Mouse (Mus musculus) gastrocnemius, postnatal 10 days (tissue): ENCODE results near the gene Rad9a. TPM values are rescaled to one million over a fixed set of nuclear protein-coding genes. Genes with fewer than 3 reads are reported as not detected.
A peak's percentile ranks its signal among the peaks of the same experiment; 100 is the strongest.

Source experiments
- DNase-seq: peaks from one replicate; pipeline ENCODE4 v3.0.0; 2021; ENCODE audit warnings: mixed read lengths
- total RNA-seq, 2 experiments: library from RNA; stranded (reverse); gene quantifications; 2 replicates each; pipeline ENCODE4 v1.2.3; 2021

The Rad9a gene
- total RNA-seq, 2 experiments from 2014 or later: 4.1 to 6.0 TPM

DNA sequence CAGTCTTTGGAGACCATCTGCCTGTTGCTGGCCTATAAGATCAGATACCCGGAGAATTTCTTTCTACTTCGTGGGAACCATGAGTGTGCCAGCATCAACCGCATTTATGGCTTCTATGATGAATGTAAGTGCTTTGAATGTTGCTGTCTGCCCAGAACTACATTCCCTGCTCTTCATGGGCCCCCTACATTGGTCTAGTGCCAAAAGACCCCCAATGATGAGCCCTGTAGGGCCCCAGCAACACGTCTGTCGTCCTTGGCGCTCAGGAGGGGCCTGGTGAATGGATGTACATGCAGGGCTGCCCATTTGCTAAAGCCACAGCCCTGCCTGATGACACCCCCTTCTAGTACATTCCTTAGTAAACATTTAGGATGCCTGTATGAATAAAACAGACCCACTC is 8.3 kb downstream of the Rad9a start:
- DNase-seq: no peak

- DNase-seq: no peak
These were observed 9.0 kb downstream of the Rad9a start for GRCm38 (mm10) chr19:4192251-4192985.

- peak; percentile 99 for DNase-seq
These were observed 9.8 kb downstream of the Rad9a start, which contains the start of gene Ppp1ca for GRCm38 (mm10) chr19:4191528-4192250. Gene Ppp1ca, plus strand, starts transcription at chr19:4192065.

GRCm38 (mm10) chr19:4190831-4191334 is 10.6 kb downstream of the Rad9a start, which contains the start of gene Tbc1d10c:
Gene Tbc1d10c, minus strand, starts transcription at chr19:4191284.
- no peak for DNase-seq

DNA sequence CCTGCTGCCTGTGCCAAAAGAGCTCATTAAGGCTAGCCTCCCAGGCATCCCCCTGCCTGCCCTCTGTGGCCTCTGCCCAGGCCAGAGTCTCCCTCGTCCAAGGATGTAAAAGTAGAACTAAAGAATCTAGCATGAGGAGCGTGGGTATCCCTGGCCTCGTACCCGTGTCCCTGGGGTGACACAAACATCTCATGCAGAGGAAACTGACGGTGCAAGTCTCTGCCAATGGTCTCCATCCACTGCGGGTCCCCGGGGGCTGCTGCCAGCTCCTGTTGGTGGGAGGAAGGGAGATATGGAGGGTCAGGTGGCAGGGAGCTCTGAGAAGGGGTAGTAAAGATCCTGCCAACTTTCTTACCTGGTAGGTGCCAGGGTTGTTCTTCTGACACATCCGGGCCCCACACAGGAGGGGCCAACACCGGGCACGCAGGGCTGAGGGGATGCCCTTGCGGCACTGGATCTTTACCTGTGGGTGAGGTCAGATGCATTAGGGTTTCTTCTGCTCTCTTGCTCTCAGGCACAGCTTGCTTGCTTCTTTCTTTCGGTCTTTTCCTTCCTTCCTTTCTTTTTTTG is 12.3 kb downstream of the Rad9a start:
- no peak for DNase-seq

DNA sequence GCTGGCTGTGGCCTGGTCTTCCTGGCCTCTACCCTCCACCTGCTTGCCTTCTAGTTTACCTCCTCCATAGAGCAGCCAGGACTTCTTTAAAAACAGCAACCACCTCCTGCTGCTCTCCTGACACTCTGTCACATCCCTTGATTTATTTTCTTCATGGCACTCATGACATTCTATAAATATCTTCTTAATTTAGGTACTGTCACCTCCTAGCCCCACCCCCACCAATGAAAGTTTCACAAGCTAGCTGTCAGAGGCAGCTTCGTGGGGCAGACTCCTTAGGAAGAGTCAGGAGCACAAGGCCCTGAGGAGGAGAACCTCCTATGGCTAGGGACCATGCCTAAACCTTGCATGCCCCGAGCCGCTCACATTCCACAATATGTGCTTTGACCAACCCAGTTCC is 14.2 kb downstream of the Rad9a start:
- no peak for DNase-seq

- DNase-seq: no peak
These were observed 16.2 kb downstream of the Rad9a start for GRCm38 (mm10) chr19:4184976-4185975.

- no peak for DNase-seq
These were observed 17.8 kb downstream of the Rad9a start for GRCm38 (mm10) chr19:4183689-4184088.

GRCm38 (mm10) chr19:4181892-4182291 is 19.6 kb downstream of the Rad9a start:
- no peak for DNase-seq

GRCm38 (mm10) chr19:4180411-4180810 is 21.1 kb downstream of the Rad9a start:
- no peak for DNase-seq

GRCm38 (mm10) chr19:4175368-4175947 is 26.0 kb downstream of the Rad9a start, which contains the start of gene Carns1:
Gene Carns1, minus strand, starts transcription at chr19:4175479.
- DNase-seq: peak; percentile 50

DNA sequence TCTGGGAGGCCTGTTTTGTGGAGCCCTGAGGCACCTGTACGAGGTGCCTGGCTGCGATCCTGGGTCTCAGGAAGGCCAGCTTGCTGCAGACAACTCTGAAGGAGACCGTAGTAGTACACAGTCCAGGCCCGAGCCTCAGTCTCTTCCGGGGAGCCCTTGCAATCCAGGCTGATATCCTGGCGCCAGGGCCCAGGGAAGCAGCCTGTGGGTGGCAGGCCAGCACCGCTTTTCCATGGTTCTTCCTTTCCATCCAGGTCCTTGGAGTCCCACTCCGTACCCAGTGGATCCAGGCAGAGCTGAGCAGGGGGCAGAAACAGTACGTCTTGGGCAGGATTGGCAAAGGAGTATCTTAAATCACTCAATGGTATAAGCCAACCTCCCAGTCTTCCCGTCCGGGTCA is 28.5 kb downstream of the Rad9a start:
- no peak for DNase-seq

GRCm38 (mm10) chr19:4171393-4172290 is 29.8 kb downstream of the Rad9a start:
- DNase-seq: peak; percentile 63

DNA sequence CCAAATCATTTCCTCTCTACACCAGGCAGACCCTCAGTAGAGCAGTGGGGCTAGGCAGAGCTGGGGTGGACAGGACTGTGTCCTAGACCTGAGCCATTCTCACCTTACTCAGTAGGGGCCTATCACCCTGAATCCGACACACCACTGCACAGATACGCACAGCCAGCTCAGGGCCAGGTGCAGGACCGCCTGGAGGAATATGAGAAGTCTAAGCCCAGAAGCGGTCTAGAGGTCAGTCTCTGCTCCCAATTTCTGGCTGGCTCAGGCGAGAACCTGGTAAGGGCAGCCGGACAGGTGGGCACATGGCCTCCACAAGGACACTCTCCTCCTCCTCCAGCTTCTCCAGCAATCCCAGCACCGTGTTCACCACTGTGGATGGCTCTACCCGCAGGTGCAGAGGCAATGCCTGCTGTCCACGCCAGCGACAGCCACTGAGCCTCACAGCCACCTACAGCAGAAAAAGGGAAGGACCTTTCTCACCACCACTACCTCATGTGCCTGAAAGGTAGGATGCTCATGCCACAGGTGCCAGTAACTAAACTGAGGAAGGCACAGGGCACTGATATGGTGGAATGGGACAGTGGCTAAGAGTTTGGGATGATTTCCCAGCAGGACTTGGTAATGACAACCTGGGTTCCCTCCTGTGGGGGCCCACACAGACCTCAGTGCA is 30.6 kb downstream of the Rad9a start:
- no peak for DNase-seq

GRCm38 (mm10) chr19:4169810-4170209 is 31.7 kb downstream of the Rad9a start:
- no peak for DNase-seq

DNA sequence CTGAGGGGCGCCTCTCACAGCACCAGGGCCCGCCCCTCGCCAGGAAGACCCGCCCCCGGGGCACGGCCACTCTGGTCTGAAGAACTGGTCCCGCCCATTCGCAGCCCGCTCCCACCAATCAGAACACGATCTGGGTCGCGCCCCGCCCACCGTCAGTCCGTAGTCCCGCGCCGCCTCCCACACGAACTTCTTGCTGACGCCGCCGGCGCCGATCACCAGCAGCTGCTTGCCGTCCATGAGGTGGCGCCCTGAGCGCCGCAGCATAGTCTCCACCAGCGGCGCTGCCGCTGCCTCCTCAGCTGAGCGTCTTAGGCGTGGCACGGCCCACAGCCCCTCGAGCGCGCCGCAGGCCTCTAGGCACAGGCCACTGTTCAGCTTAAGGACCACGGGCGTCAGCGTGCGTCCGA is 32.1 kb downstream of the Rad9a start:
- peak; percentile 99 for DNase-seq

- DNase-seq: no peak
These were observed 34.6 kb downstream of the Rad9a start for GRCm38 (mm10) chr19:4166678-4167476.

DNA sequence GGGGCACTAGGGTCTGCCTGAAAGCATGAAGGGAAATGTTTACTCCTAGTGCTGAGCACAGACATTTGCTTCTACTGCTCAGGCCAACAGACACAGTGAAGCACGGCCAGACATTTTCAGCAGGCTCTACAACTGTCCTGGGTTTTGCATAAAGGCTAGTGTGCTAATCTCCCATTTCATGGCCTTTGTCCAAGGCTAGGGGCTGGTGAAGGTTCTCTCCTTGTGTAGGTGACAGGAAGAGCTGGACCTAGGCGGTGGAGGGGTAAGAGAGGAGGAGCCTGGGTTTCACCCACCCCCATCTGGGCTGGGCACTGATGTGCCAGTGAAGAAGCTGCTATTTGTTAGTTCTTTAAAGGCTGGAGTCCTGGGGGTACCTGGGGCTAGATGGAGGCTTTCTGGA is 36.7 kb downstream of the Rad9a start:
- DNase-seq: no peak

DNA sequence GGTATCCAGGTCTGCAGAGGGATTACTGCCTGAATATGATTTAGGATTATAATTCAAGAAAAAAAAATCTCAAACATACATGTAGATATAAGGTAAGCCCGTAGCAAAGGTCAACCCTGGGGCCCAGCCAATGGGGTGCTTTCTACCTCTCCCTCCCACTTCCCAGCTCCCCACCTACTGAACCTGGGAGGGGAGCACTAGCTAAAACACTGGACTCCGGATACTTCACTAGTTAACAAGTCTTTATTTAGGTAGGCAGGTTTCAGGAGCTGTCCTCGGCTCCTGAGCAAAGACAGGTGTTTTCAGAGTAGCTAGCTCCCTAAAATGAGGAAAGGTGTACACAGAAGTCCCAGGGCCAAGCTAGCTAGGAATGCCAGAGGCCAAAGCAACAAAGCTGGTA is 37.4 kb downstream of the Rad9a start:
- no peak for DNase-seq
